Mouse (Mus musculus) cerebellum, adult 2 months (tissue): ENCODE measurements around the gene 4921524J17Rik. TPM values are rescaled to one million over a fixed set of nuclear protein-coding genes. Genes with fewer than 3 reads are reported as not detected.

Experiments
- DNase-seq, 2 experiments: peaks; one replicate each; pipeline ENCODE4 v3.0.0; 2021
- H3K27ac ChIP-seq: fragments of 200-500 bp; 2 replicates; pipeline ENCODE4 v1.5.1; 2012; ENCODE audit warnings: low read length, control low read depth, inconsistent platforms; ENCODE audit not compliant: insufficient read depth
- H3K27me3 ChIP-seq: fragments of 200-500 bp; 2 replicates; pipeline ENCODE4 v1.6.1; 2012; ENCODE audit warnings: inconsistent platforms, mild to moderate bottlenecking, low read length, moderate library complexity; ENCODE audit not compliant: control insufficient read depth, insufficient read depth
- H3K4me1 ChIP-seq: fragments of 200-500 bp; 2 replicates; pipeline ENCODE4 v1.6.1; 2011; ENCODE audit warnings: low read length; ENCODE audit not compliant: control insufficient read depth, insufficient read depth
- H3K4me3 ChIP-seq: fragments of 200-500 bp; replicated peaks from 2 replicates; pipeline ENCODE3; 2011; ENCODE audit warnings: mild to moderate bottlenecking, low read depth, low read length, control low read depth; ENCODE audit not compliant: insufficient read depth
- CTCF ChIP-seq: fragments of 200-500 bp; IDR thresholded peaks from 2 replicates; pipeline ENCODE4 v1.5.1; 2011; ENCODE audit warnings: low read depth, mild to moderate bottlenecking, control low read depth, low read length, moderate library complexity, borderline replicate concordance; ENCODE audit not compliant: insufficient read depth
- POLR2A ChIP-seq: fragments of 200-500 bp; IDR thresholded peaks from 2 replicates; pipeline ENCODE4 v1.6.1; 2011; ENCODE audit warnings: low read length, control low read depth, borderline replicate concordance; ENCODE audit not compliant: insufficient read depth
- WGBS: fragments of 180-500 bp; shearing (Covaris S2); methylation state at CpG from one replicate; pipeline ENCODE4 v1.1.7; 2018; 5-methylcytosine and 5-hydroxymethylcytosine counted together
- polyA plus RNA-seq: library from polyadenylated mRNA; depleted of rRNA; stranded (reverse); fragments of >200 nt; gene quantifications from 2 replicates; pipeline ENCODE4 v1.2.3, GENCODE M21; 2012; rRNA removed

4921524J17Rik gene
- polyA plus RNA-seq, 1 experiment = 13.8 TPM

- TF ChIP-seq CTCF (no peak), POLR2A (no peak)
- Histone ChIP-seq H3K27ac (no peak overlapping the region), H3K4me1 (no peaks in the 10 kb centered on the region), H3K27me3 (no peaks in the 10 kb centered on the region), H3K4me3 (no peak overlapping the region)
- 75% methylated on average over 4 of the region's 4 CpGs for WGBS
- no peak for DNase-seq
Measured at GRCm38 (mm10) chr8:85362211-85362610, 70.4 kb downstream of the 4921524J17Rik start.

Other genes starting within 250 kb of the 4921524J17Rik start
- not detected in 2 replicates for gene Olfr371, start 206.8 kb downstream of the 4921524J17Rik start, polyA plus RNA-seq
- gene Orc6, start 133.2 kb downstream of the 4921524J17Rik start, polyA plus RNA-seq = 34.4 and 35.6 TPM in 2 replicates
- gene Vps35, start 133.0 kb downstream of the 4921524J17Rik start, polyA plus RNA-seq = 75.2 and 78.6 TPM in 2 replicates
- gene Mylk3, start 46.5 kb downstream of the 4921524J17Rik start, polyA plus RNA-seq = 0.03 and 0.08 TPM in 2 replicates
- gene Gpt2, start 59.7 kb upstream of the 4921524J17Rik start, polyA plus RNA-seq = 40.5 and 41.0 TPM in 2 replicates
- gene Dnaja2, start 122.5 kb upstream of the 4921524J17Rik start, polyA plus RNA-seq = 102 and 108 TPM in 2 replicates